Mouse (Mus musculus): ENCODE results near the gene Slc6a16.

The Slc6a16 gene

GRCm38 (mm10) chr7:45312023-45312422 is 71.1 kb downstream of the Slc6a16 start:
- no peak for DNase-seq (ENCODE audit: extremely low spot score, low spot score)

DNA sequence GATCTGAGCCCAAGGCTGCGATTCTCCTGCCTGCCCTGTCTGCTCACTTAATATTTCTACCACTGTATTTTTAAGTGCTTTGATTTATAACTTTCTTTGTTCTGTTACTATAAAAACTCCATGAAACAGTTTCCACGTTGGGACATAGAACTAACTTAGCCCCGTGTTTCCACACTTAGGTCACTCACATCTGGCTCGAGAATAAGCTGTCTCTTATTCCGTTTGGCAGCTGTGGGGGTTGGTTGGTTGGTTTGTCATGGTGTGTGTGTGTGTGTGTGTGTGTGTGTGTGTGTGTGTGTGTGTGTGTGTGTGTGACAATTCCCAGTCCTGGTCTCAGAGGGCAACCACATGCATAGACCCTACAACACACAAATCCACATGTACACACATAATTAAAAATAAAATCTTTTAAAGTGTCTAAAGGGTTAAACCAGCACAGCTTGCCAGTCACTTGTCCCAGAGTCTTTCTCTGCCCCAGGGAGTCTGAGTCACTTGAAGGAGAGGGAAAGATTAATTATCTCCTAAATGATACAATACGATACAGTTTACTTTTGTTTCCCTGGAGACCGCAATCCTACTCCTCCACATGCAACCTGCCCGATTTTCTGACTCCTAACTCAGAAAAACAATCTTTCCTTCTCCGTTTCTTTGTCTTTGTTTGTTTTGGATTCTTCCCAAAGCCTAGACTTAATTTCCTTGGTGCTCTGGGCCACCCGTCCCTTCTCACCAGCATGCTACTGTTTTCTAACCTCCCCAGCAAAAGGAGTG is 72.0 kb downstream of the Slc6a16 start:
- DNase-seq (ENCODE audit: extremely low spot score, low spot score), result no peak

- DNase-seq (ENCODE audit: extremely low spot score, low spot score), result no peak
Observed at GRCm38 (mm10) chr7:45313495-45313894, 72.6 kb downstream of the Slc6a16 start.

GRCm38 (mm10) chr7:45315182-45315701 is 74.4 kb downstream of the Slc6a16 start:
- no peak for DNase-seq (ENCODE audit: extremely low spot score, low spot score)

GRCm38 (mm10) chr7:45316536-45316935 is 75.7 kb downstream of the Slc6a16 start:
- no peak for DNase-seq (ENCODE audit: extremely low spot score, low spot score)

DNA sequence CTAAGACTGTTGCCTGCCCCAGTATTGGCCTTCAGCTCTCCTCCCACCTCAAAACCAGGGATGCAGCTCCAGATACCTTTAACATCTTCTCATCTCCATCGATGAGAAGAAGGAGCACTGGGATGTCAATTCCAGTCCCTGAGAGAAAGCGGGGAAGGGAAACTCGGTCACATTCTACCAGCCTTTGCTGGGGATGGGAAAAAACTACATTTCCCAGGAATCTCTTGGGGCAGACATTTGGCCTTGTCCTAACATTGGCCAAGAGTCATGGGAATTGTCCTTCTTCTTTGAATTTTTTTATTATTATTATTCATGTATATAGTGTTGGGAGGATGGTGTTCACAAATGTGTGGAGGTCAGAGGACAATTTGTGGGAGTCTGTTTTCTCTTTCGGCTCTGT is 81.4 kb downstream of the Slc6a16 start:
- DNase-seq (ENCODE audit: extremely low spot score, low spot score), result no peak
